Mouse (Mus musculus): ENCODE results near the gene 4933424G06Rik.

Gene 4933424G06Rik

GRCm38 (mm10) chr1:36772198-36772934 is 62.4 kb downstream of the 4933424G06Rik start:
- DNase-seq = no peak

GRCm38 (mm10) chr1:36780793-36781192 is 70.8 kb downstream of the 4933424G06Rik start:
- DNase-seq = peak; percentile 46 to 60

GRCm38 (mm10) chr1:36782476-36782875 is 72.5 kb downstream of the 4933424G06Rik start:
- peak in 1 of 2 experiments; percentile 23 for DNase-seq

GRCm38 (mm10) chr1:36784365-36785134 is 74.6 kb downstream of the 4933424G06Rik start:
- DNase-seq = peak; percentile 80 to 82

- DNase-seq = peak in 1 of 2 experiments; percentile 19
These were observed 75.3 kb downstream of the 4933424G06Rik start for GRCm38 (mm10) chr1:36785238-36785641.

- no peak for DNase-seq
These were observed 76.4 kb downstream of the 4933424G06Rik start for GRCm38 (mm10) chr1:36786377-36786776.

GRCm38 (mm10) chr1:36789416-36789815 is 79.5 kb downstream of the 4933424G06Rik start:
- no peak for DNase-seq

- DNase-seq = no peak
These were observed 86.8 kb downstream of the 4933424G06Rik start for GRCm38 (mm10) chr1:36796711-36797110.

GRCm38 (mm10) chr1:36797481-36797880 is 87.5 kb downstream of the 4933424G06Rik start:
- no peak for DNase-seq

GRCm38 (mm10) chr1:36800379-36801011 is 90.5 kb downstream of the 4933424G06Rik start:
- DNase-seq = no peak

- no peak for DNase-seq
These were observed 94.3 kb downstream of the 4933424G06Rik start for GRCm38 (mm10) chr1:36804259-36804658.

- DNase-seq = no peak
These were observed 94.9 kb downstream of the 4933424G06Rik start for GRCm38 (mm10) chr1:36804833-36805232.

- no peak for DNase-seq
These were observed 96.4 kb downstream of the 4933424G06Rik start for GRCm38 (mm10) chr1:36806181-36806905.

GRCm38 (mm10) chr1:36807086-36807485 is 97.1 kb downstream of the 4933424G06Rik start:
- DNase-seq = no peak
